Mouse (Mus musculus): ENCODE data around the gene Apoa2. TPM values are rescaled to one million over a fixed set of nuclear protein-coding genes. Genes with fewer than 3 reads are reported as not detected.
A peak's percentile ranks its signal among the peaks of the same experiment; 100 is the strongest.

Gene Apoa2
- polyA plus RNA-seq, 1 experiment from 2014 or later = 4.4 TPM

DNA sequence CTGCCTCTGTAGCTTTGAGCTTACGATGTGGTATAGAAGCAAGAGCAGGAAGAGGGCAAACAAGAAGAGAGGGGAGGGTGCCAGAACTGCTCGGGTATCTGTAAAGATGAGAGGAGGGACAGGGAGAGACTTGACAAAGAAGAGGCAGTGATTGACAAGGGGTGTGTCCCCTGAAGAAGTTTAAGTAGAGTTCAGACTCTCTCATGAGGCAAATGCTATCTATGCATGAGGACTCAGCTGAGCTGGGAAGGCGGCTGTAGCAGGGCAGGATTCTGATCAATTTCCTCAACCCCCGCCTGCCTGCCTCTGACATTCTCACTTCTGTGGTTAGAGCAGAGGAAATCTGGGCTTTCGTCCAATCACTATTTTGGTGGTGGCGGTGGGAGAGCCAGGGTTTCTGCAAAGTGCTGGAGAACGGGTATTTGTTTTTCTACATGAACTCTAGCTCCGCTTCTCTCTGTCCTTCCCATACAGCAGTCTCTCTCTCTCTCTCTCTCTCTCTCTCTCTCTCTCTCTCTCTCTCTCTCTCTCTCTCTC is 37.8 kb downstream of the Apoa2 start:
- H3K27me3 ChIP-seq (ENCODE audit: low read depth, poor library complexity, severe bottlenecking) = no peaks in the 10 kb centered on the region
- 12% methylated on average over 8 of the region's 8 CpGs for WGBS
- peak overlapping the region; percentile 72 for H3K27ac ChIP-seq (replicated peaks)
- peaks cover 14% of the 10 kb centered on the region for H3K36me3 ChIP-seq
- peaks cover 21% of the 10 kb centered on the region for H3K4me1 ChIP-seq
- no peak for DNase-seq (ENCODE audit: low spot score)
- peak overlapping the region; percentile 44 for H3K4me3 ChIP-seq
- H3K9me3 ChIP-seq (replicated peaks) = no peaks in the 10 kb centered on the region

DNA sequence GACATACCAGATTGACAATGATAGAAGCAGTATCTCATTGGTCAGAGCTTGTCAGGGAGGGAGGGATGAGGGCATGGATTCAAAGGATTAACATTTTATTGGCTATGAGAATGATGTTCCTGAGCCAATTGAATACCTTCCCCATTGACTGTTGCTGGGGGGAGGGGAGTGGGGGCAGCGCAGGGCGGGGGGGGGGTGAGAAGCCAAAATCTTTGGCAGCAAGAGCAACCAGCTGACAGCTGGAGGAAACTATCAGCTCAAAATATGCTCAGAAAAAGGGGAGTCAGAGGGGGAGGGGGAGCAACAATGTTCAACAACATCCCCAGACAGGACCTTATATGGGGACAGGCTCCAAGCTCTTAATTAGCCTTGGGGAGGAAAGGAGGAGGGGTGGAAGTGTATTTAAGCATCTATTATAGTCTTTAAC is 38.3 kb downstream of the Apoa2 start:
- DNase-seq (ENCODE audit: low spot score) = peak; percentile 36
- peaks cover 9% of the 10 kb centered on the region for H3K36me3 ChIP-seq
- no peaks in the 10 kb centered on the region for H3K27me3 ChIP-seq (ENCODE audit: low read depth, poor library complexity, severe bottlenecking)
- WGBS = 5% methylated on average over 2 of the region's 2 CpGs
- peaks cover 21% of the 10 kb centered on the region for H3K4me1 ChIP-seq
- H3K27ac ChIP-seq (replicated peaks) = peak overlapping the region; percentile 5; the same call in 1 of the 2 replicates
- peak overlapping the region; percentile 44 for H3K4me3 ChIP-seq
- H3K9me3 ChIP-seq (replicated peaks) = no peaks in the 10 kb centered on the region

DNA sequence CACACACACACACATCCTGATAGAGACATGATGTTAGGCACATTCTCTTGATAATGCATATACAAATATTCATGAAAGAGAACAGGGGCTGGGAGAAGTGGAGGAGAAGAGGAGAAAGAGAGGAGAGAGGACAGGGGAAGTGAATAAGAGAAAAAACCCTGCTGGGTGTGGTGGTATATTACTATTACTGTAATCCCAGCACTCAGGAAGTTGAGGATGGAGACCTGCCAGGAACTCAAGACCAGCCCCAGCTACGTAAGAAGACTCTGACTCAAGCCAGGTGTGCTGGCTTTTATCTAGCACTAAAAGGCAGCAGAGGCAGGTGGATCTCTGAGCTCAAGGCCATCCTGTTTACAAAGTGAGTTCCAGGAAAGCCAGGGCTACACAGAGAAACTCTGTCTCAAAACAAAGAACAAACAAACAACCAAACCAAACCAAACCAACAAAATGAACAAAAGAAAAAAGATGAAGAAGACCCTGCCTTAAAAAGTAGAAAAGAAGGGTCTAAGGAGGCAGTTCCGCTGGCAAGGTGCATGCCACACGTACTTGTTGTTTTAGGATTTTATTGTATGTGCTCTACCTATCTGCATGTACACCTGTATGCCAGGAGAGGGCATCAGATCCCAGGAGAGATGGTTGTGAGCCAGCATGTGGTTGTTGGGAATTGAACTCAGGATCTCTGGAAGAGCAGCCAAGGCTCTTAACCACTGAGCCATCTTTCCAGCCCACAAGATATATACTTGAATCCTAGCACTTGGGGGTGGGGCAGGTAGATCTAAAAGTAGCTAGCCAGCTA is 39.0 kb downstream of the Apoa2 start:
- Histone ChIP-seq H3K27me3 (ENCODE audit: low read depth, poor library complexity, severe bottlenecking) (no peaks in the 10 kb centered on the region), H3K4me1 (peaks cover 18% of the 10 kb centered on the region), H3K4me3 (no peak overlapping the region), H3K27ac (replicated peaks) (peak overlapping the region; percentile 5; the same call in 1 of the 2 replicates), H3K36me3 (peaks cover 4% of the 10 kb centered on the region), H3K9me3 (replicated peaks) (no peaks in the 10 kb centered on the region)
- no peak for DNase-seq (ENCODE audit: low spot score)
- 87% methylated on average over 3 of the region's 3 CpGs for WGBS

DNA sequence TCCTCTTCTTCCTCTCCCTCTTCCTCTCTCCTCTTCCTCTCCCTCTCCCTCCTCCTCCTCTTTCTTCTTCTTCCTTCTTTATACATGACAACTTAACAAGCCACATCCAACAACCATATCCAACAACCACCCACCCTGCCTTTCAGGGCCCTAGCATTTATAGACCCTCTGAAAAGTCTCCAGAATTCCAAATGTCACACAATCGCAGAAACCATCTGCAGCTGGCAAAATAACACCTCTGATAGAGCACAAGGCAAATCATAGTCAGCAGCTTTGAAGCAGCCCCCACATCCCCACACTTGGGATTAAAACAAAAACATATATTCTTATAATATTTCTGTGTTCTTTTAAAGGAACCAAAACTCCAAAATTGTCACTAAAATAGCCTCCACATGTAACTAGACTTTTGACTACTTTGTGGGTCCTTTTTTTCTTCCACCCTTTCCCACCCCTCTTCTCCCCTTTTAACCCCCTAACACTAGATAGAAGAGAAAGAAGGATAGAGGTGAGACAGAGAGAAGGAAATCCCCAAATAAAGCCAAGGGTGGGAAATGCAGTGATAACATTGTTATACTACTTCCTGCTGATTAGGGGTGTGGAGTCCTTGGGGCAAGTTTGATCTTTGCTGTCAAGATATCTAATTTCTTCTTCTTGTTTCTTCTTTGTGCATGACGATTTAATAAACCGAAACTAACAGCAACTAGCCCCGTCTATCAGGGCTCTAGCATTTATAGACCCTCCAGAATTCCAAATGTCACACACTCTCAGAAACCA is 41.3 kb downstream of the Apoa2 start:
- Histone ChIP-seq H3K4me3 (no peak overlapping the region), H3K4me1 (peaks cover 33% of the 10 kb centered on the region), H3K27ac (replicated peaks) (no peak overlapping the region), H3K36me3 (no peaks in the 10 kb centered on the region), H3K27me3 (ENCODE audit: low read depth, poor library complexity, severe bottlenecking) (no peaks in the 10 kb centered on the region), H3K9me3 (replicated peaks) (no peaks in the 10 kb centered on the region)
- no peak for DNase-seq (ENCODE audit: low spot score)
- WGBS = 82% methylated on average over 4 of the region's 4 CpGs

DNA sequence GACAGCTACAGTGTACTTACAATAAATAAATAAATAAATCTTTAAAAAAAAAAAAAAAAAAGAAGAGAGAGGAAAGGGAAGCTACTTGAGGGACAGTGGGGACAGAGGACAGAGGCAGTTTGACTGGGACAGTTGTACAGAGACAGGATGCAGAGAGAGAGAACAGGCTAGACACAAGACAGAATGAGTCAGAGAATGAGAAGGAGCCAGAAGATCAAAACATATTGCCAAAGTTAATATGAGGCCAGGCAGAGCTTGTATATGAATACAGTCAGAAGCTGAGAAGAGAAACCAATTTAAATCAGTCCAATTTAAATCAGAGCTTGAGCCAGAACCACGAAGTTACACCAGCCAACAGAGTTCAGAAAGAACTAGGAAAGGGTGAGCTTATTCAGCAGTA is 43.5 kb downstream of the Apoa2 start:
- Histone ChIP-seq H3K4me3 (no peak overlapping the region), H3K4me1 (peaks cover 27% of the 10 kb centered on the region), H3K9me3 (replicated peaks) (no peaks in the 10 kb centered on the region), H3K36me3 (peaks cover 19% of the 10 kb centered on the region), H3K27me3 (ENCODE audit: low read depth, poor library complexity, severe bottlenecking) (no peaks in the 10 kb centered on the region), H3K27ac (replicated peaks) (no peak overlapping the region)
- 62% methylated on average over 1 of the region's 1 CpGs for WGBS
- DNase-seq (ENCODE audit: low spot score) = no peak

DNA sequence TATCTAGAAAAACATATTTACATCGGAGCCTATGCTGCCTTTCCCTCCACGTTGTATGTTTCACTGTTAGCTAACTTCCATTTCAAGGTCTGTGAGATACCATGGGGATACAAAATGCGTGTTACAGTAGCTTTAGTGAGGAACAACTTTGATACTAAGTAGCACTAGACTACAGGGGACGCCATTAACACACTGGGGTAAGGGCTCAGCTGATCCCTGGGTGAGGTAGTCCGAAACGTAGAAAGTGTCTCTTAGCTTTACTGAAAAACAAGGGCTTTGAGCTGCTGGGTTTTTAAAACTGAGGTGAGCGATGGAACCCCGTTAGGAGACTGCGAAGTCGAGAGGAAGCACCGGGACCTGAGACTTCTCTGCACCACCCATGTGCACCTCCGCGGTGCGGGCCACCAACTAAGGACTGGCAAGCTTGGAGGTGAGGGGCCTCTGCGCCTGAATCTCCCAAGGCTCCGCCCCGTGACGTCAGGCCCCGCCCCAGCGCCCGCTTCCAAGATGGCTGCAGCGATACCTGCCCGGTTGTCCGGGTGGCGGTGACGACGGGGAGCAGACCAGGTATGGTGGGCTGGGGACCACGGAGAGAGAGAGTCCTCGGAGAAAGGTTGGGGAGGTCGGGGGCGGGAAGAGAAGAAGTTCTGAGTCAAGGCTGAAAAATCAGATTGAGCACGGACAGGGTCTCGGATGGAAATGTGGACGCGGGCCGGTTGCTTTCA is 45.2 kb downstream of the Apoa2 start, which contains the start of gene B4galt3:
Gene B4galt3 (plus strand): TSS at position 481 of the 725 bp plus-strand sequence.
- peaks cover 25% of the 10 kb centered on the region for H3K4me1 ChIP-seq
- peak; percentile 94 for DNase-seq (ENCODE audit: low spot score)
- H3K27me3 ChIP-seq (ENCODE audit: low read depth, poor library complexity, severe bottlenecking) = no peaks in the 10 kb centered on the region
- peak within 1 kb of the TSS; percentile 86 for H3K4me3 ChIP-seq
- WGBS = 4% methylated on average over 36 of the region's 36 CpGs
- H3K27ac ChIP-seq (replicated peaks) = peak within 1 kb of the TSS; percentile 84
- H3K9me3 ChIP-seq (replicated peaks) = no peaks in the 10 kb centered on the region
- H3K36me3 ChIP-seq = peaks cover 35% of the 10 kb centered on the region

DNA sequence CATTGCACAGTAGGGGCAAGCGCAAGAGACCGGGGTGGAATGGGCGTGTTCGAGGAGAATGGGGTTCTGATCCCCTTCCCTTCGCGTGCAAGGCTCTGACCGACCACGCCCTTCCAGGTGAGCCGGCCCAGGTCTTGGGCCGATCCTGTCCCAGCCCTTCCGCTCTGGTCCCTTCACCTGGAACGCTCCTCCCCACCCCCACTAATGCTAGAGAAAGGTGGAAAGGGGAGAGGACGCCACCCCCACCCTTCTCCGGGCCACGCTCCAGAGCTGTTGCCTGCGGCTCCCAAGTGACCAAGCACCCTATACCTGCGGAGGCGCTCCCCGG is 45.7 kb downstream of the Apoa2 start:
- under 1% methylated on average over 19 of the region's 19 CpGs for WGBS

DNA sequence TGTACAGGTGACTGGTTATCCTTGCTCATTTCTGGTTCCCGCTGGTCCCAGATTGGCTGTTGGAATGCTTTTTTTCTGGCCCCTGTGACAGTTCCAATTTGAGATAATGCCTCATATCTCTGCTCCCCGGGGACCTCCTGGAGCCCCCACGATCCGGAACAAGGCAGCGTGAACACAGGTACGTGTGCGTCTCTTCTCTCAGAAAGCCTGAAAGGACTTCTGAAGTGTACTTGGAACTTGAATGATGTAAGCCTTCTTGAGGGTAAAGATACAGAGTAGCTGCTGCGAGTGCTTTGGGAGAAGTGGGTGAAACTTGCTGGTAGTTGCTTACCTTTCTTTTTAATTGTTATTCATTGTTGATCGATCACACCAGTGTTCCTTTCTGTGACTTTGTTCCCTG is 46.3 kb downstream of the Apoa2 start:
- Histone ChIP-seq H3K4me3 (peak overlapping the region; percentile 86), H3K36me3 (peaks cover 47% of the 10 kb centered on the region), H3K27ac (replicated peaks) (0 out of 2 replicates have a peak overlapping the region, but pooled peaks have one; percentile 84), H3K4me1 (peaks cover 25% of the 10 kb centered on the region), H3K9me3 (replicated peaks) (no peaks in the 10 kb centered on the region), H3K27me3 (ENCODE audit: low read depth, poor library complexity, severe bottlenecking) (no peaks in the 10 kb centered on the region)
- no peak for DNase-seq (ENCODE audit: low spot score)
- WGBS = 62% methylated on average over 9 of the region's 9 CpGs

More for the DNA sequence above, 45.7 kb downstream of the Apoa2 start:
- H3K4me3 ChIP-seq = peak overlapping the region; percentile 86
- no peaks in the 10 kb centered on the region for H3K9me3 ChIP-seq (replicated peaks)
- no peaks in the 10 kb centered on the region for H3K27me3 ChIP-seq (ENCODE audit: low read depth, poor library complexity, severe bottlenecking)
- peaks cover 25% of the 10 kb centered on the region for H3K4me1 ChIP-seq
- H3K36me3 ChIP-seq = peaks cover 41% of the 10 kb centered on the region
- H3K27ac ChIP-seq (replicated peaks) = peak overlapping the region; percentile 84
- DNase-seq (ENCODE audit: low spot score) = no peak

DNA sequence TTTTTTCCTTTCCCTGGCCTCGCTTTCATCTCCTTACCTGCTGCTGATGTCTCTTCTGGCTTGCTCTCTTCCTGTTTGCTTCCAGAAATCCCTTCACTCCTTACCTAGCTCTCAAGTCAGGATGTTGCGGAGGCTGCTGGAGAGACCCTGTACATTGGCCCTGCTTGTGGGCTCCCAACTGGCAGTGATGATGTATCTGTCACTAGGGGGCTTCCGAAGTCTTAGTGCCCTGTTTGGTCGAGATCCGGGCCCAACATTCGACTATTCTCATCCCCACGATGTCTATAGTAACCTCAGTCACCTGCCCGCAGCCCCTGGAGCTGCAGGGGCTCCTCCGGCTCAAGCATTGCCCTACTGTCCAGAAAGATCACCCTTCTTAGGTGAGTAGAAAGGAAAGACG is 46.8 kb downstream of the Apoa2 start:
- H3K4me3 ChIP-seq = peak overlapping the region; percentile 86; the same call in 1 of the 2 replicates
- 79% methylated on average over 10 of the region's 10 CpGs for WGBS
- H3K27me3 ChIP-seq (ENCODE audit: low read depth, poor library complexity, severe bottlenecking) = no peaks in the 10 kb centered on the region
- peaks cover 25% of the 10 kb centered on the region for H3K4me1 ChIP-seq
- H3K27ac ChIP-seq (replicated peaks) = no peak overlapping the region
- no peak for DNase-seq (ENCODE audit: low spot score)
- no peaks in the 10 kb centered on the region for H3K9me3 ChIP-seq (replicated peaks)
- H3K36me3 ChIP-seq = peaks cover 52% of the 10 kb centered on the region

DNA sequence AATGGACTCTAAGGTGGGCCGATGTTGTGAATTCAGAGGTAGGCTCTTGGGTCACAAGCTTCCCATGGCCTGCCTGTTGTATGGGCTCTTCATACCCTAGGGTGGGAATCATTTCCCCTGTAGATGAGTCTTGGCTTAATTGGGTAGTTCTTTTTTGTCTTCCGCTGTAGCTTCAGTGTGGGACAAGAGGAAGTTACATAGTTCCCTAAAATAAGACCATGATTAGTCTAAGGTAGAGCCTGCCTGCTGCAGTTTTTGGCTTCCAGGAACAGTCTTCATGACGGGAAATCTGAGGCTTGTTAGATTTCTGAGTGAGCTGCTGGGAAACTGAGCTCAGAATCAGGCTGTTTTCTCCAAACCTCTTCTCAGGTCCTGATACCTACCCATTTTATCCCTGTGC is 47.2 kb downstream of the Apoa2 start:
- Histone ChIP-seq H3K4me1 (peaks cover 25% of the 10 kb centered on the region), H3K36me3 (peaks cover 56% of the 10 kb centered on the region), H3K27me3 (ENCODE audit: low read depth, poor library complexity, severe bottlenecking) (no peaks in the 10 kb centered on the region), H3K27ac (replicated peaks) (no peak overlapping the region), H3K4me3 (peak overlapping the region; percentile 86; the same call in 1 of the 2 replicates), H3K9me3 (replicated peaks) (no peaks in the 10 kb centered on the region)
- WGBS = 91% methylated on average over 3 of the region's 3 CpGs
- no peak for DNase-seq (ENCODE audit: low spot score)

DNA sequence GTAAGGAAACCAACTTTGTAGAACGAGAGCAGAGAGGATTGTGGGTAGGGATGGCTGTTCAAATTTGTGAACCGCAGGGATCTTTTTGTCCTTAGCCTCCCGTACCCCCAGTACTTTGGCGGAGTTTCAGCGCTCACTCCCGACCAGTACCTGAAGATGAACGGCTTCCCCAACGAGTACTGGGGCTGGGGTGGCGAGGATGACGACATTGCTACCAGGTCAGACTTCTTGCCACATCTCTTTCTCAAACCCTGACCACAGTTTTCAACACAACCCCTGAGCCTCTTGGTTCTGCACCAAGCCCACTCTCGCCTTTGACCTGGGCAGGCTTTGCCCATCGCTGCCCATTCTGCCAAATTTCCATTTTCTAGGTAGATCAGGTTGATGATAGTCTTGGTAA is 49.3 kb downstream of the Apoa2 start:
- Histone ChIP-seq H3K27me3 (ENCODE audit: low read depth, poor library complexity, severe bottlenecking) (no peaks in the 10 kb centered on the region), H3K4me1 (peaks cover 26% of the 10 kb centered on the region), H3K27ac (replicated peaks) (no peak overlapping the region), H3K4me3 (no peak overlapping the region), H3K9me3 (replicated peaks) (no peaks in the 10 kb centered on the region), H3K36me3 (peaks cover 77% of the 10 kb centered on the region)
- no peak for DNase-seq (ENCODE audit: low spot score)
- WGBS = 95% methylated on average over 12 of the region's 12 CpGs

DNA sequence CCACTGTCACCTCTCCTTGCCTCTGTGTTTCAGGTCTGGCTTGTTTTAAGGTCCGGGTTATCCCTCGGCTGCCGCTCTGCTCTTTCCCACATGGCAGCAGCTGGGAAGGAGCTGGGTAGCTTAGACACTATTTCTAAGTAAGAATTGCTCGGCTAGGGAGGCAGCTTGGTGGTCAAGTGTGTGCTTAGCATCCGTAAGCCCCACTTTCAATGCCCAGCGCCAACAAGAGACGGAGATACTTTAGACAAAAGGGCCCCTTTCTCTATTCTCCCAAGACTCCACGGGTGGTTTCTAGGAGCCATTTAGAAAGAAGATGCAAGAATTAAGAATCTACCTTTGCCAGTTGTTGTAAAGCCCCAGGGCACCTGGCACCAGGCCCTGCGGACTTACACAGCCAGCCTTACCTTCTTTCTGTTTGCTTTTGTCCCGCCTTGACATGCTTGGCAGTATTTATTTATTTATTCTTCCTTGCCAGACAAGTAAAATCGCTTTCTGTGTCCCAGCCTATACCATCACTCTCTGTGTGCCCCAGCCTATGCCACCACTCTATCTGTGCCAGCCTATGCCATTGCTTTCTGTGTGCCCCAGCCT is 50.4 kb downstream of the Apoa2 start:
- Histone ChIP-seq H3K4me1 (peaks cover 28% of the 10 kb centered on the region), H3K9me3 (replicated peaks) (no peaks in the 10 kb centered on the region), H3K27ac (replicated peaks) (no peak overlapping the region), H3K27me3 (ENCODE audit: low read depth, poor library complexity, severe bottlenecking) (no peaks in the 10 kb centered on the region), H3K4me3 (no peak overlapping the region), H3K36me3 (peaks cover 81% of the 10 kb centered on the region)
- DNase-seq (ENCODE audit: low spot score) = no peak
- 90% methylated on average over 11 of the region's 11 CpGs for WGBS

Data from midbrain, embryonic 10.5 days (tissue).